Mouse (Mus musculus): ENCODE data around the gene Rhox4d. TPM values are rescaled to one million over a fixed set of nuclear protein-coding genes. Genes with fewer than 3 reads are reported as not detected.
"Not testable (repeated sequence)": the region's sequence is repeated elsewhere in the genome, so short reads cannot be mapped to it uniquely, and the experiment has no call there.

Rhox4d gene
- not detected for total RNA-seq (2021)
- long read RNA-seq, experiment 1, result 0 reads
- long read RNA-seq, experiment 2, result 0 reads

GRCm38 (mm10) chrX:37514059-37514458 lies at the start of gene Rhox4d:
TSS of gene Rhox4d (plus strand) at chrX:37514359.
- intact Hi-C loops (cut with DNase I); H3K4me3 ChIP-seq; H3K27ac ChIP-seq; DNase-seq (ENCODE audit: extremely low spot score in 1 of 2, low spot score in 2 of 2): not testable (repeated sequence)

DNA sequence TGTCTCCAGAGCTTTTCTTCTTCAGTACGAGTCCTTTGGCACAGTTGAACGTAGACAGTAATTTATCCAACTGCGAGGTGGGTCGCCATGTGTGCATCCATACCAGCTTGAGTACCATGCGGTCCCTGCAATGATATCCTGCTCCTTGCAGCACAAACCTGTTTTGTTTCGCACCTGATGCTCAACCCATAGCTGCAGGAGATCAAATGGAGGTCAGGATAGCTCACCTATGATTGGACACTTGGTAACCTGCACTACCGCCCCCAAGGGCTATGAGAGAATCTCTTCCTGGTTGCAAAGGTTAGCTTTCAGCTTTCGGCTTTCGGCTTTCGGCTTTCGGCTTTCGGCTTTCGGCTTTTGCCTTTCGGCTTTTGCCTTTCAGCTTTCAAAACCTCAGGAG lies 34.1 kb upstream of the Rhox4d start, which contains the start of gene Rhox4c:
Gene Rhox4c (plus strand): TSS at position 301 of the 400 bp plus-strand sequence.
- H3K27ac ChIP-seq; intact Hi-C loops (cut with DNase I); DNase-seq (ENCODE audit: extremely low spot score in 1 of 2, low spot score in 2 of 2): not testable (repeated sequence)

DNA sequence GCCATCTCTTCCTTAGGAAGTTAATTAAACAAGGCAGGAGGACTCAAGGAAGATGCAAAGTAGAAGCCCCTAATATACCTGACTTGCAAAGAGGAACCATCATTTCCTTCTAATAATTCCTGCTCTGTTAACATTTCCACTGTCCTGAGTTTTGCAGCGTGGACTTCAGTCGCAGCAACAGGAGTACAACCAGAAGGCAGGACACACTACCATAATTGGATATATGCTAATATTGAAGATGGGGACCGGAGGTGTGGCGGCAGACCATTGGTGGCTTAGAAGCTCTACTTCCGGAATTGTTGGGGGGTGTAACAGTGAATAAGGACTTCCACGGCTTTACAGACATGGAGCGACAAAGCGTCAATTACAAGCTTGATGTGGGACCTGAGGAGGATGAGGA lies 16.0 kb downstream of the Rhox4d start, which contains the start of gene Rhox2e:
Gene Rhox2e (plus strand): TSS at position 301 of the 400 bp plus-strand sequence.
- intact Hi-C loops (cut with DNase I); H3K4me3 ChIP-seq; H3K27ac ChIP-seq; DNase-seq (ENCODE audit: extremely low spot score in 1 of 2, low spot score in 2 of 2): not testable (repeated sequence)

More for the DNA sequence above, 34.1 kb upstream of the Rhox4d start, which contains the start of gene Rhox4c:
- H3K4me3 ChIP-seq, result not testable (repeated sequence)

DNA sequence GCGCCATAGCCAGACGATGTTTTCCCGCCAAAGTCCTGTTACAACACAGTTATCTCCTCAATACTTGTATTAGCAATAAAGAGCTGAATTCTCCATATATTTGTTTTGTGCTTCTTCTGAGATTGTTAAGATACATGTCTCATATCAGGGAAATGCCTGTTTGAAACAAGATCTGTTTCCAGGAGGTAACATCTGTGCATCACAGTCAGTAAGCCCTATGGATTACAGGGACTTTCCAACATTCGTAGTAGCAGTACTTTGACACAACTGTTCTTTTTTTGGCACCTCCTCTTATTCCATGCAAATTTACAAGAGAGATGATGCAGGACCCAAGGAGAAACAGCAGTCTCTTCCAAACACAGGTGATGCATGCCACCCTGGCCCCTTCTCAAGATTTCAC lies 27.6 kb downstream of the Rhox4d start, which contains the start of gene Rhox3e:
Gene Rhox3e (plus strand): TSS at position 301 of the 400 bp plus-strand sequence.
- H3K27ac ChIP-seq; DNase-seq (ENCODE audit: extremely low spot score in 1 of 2, low spot score in 2 of 2); intact Hi-C loops (cut with DNase I); H3K4me3 ChIP-seq: not testable (repeated sequence)

- H3K27ac ChIP-seq; intact Hi-C loops (cut with DNase I); DNase-seq (ENCODE audit: extremely low spot score in 1 of 2, low spot score in 2 of 2); H3K4me3 ChIP-seq: not testable (repeated sequence)
Observed at GRCm38 (mm10) chrX:37557112-37557511, 43.0 kb downstream of the Rhox4d start, which contains the start of gene Rhox4e. TSS of gene Rhox4e (plus strand) at chrX:37557412.

Other genes starting within 250 kb of the Rhox4d start
- not detected for gene Rhox4a, start 249.0 kb upstream of the Rhox4d start, total RNA-seq (2021)
- not detected for gene Rhox3a2, start 134.3 kb upstream of the Rhox4d start, total RNA-seq (2021)
- gene Rhox4a2, start 123.5 kb upstream of the Rhox4d start, total RNA-seq (2021), result not detected
- gene Rhox2b, start 102.3 kb upstream of the Rhox4d start, total RNA-seq (2021), result not detected
- not detected for gene Rhox4b, start 81.9 kb upstream of the Rhox4d start, total RNA-seq (2021)
- gene Rhox2c, start 60.7 kb upstream of the Rhox4d start, total RNA-seq (2021), result not detected
- gene Rhox3c, start 55.8 kb upstream of the Rhox4d start, total RNA-seq (2021), result not detected
- not detected for gene Rhox4c, start 34.0 kb upstream of the Rhox4d start, total RNA-seq (2021)
- gene Rhox2d, start 20.9 kb upstream of the Rhox4d start, total RNA-seq (2021), result not detected
- not detected for gene Rhox2e, start 16.1 kb downstream of the Rhox4d start, total RNA-seq (2021)
- not detected for gene Rhox3e, start 27.7 kb downstream of the Rhox4d start, total RNA-seq (2021)
- gene Rhox4e, start 43.1 kb downstream of the Rhox4d start, total RNA-seq (2021), result not detected
- gene Rhox2f, start 57.0 kb downstream of the Rhox4d start, total RNA-seq (2021), result not detected
- not detected for gene Rhox3f, start 66.6 kb downstream of the Rhox4d start, total RNA-seq (2021)
- gene Rhox4f, start 93.3 kb downstream of the Rhox4d start, total RNA-seq (2021), result not detected
- not detected for gene Rhox3g, start 114.3 kb downstream of the Rhox4d start, total RNA-seq (2021)
- gene Rhox2g, start 129.1 kb downstream of the Rhox4d start, total RNA-seq (2021), result not detected
- gene Rhox4g, start 137.0 kb downstream of the Rhox4d start, total RNA-seq (2021), result not detected
- gene Rhox3h, start 154.4 kb downstream of the Rhox4d start, total RNA-seq (2021), result not detected
- gene Rhox2h, start 158.9 kb downstream of the Rhox4d start, total RNA-seq (2021), result not detected